Mouse (Mus musculus) spleen, adult 2 months (tissue): ENCODE data around the gene Stambpl1. TPM values are rescaled to one million over a fixed set of nuclear protein-coding genes. Genes with fewer than 3 reads are reported as not detected.

ENCODE experiments used
- DNase-seq, 2 experiments: peaks; one replicate each; pipeline versions ENCODE4 v3.0.0 to v3.0.0-alpha.2; 2012 to 2021; ENCODE audit warnings: low spot score in 2 of 2, low read depth in 1 of 2
- H3K27ac ChIP-seq: fragments of 200-500 bp; 2 replicates; pipeline ENCODE4 v1.5.1; 2012; ENCODE audit warnings: low read length, inconsistent platforms; ENCODE audit not compliant: insufficient read depth
- H3K27me3 ChIP-seq: fragments of 200-500 bp; 2 replicates; pipeline ENCODE4 v1.6.1; 2012; ENCODE audit warnings: mild to moderate bottlenecking, moderate library complexity, low read length, inconsistent platforms; ENCODE audit not compliant: control insufficient read depth, insufficient read depth
- H3K36me3 ChIP-seq: fragments of 200-500 bp; 2 replicates; pipeline ENCODE4 v1.6.1; 2012; ENCODE audit warnings: mild to moderate bottlenecking, low read length, inconsistent platforms; ENCODE audit not compliant: control insufficient read depth, insufficient read depth
- H3K4me1 ChIP-seq: fragments of 200-500 bp; 2 replicates; pipeline ENCODE4 v1.6.1; 2011; ENCODE audit warnings: inconsistent platforms; ENCODE audit not compliant: control insufficient read depth, insufficient read depth, insufficient read length
- H3K4me3 ChIP-seq: fragments of 200-500 bp; 2 replicates; pipeline ENCODE4 v1.5.1; 2011; ENCODE audit warnings: mild to moderate bottlenecking, inconsistent platforms; ENCODE audit not compliant: insufficient read depth, insufficient read length; ENCODE audit errors: extremely low read depth
- CTCF ChIP-seq: fragments of 200-500 bp; IDR thresholded peaks from 2 replicates; pipeline ENCODE4 v1.5.1; 2011; ENCODE audit warnings: mild to moderate bottlenecking, inconsistent platforms; ENCODE audit not compliant: insufficient read depth, insufficient read length, insufficient replicate concordance; ENCODE audit errors: extremely low read depth
- POLR2A ChIP-seq: fragments of 200-500 bp; IDR thresholded peaks from 2 replicates; pipeline ENCODE4 v1.6.1; 2011; ENCODE audit warnings: low read depth, low read length, inconsistent platforms
- WGBS: fragments of 180-500 bp; shearing (Covaris S2); methylation state at CpG from one replicate; pipeline ENCODE4 v1.1.7; 2018; 5-methylcytosine and 5-hydroxymethylcytosine counted together
- polyA plus RNA-seq: library from polyadenylated mRNA; depleted of rRNA; stranded (reverse); fragments of >200 nt; gene quantifications from 2 replicates; pipeline ENCODE4 v1.2.3, GENCODE M21; 2012

The Stambpl1 gene
- polyA plus RNA-seq, 1 experiment: 9.5 TPM

GRCm38 (mm10) chr19:34248558-34248957, 56.5 kb downstream of the Stambpl1 start:
- Histone ChIP-seq H3K36me3 (no peaks in the 10 kb centered on the region), H3K4me3 (no peak overlapping the region), H3K27ac (no peak overlapping the region), H3K4me1 (peaks cover 5% of the 10 kb centered on the region; the same call in 1 of the 2 replicates), H3K27me3 (no peaks in the 10 kb centered on the region)
- no peak for DNase-seq
- WGBS: 50% methylated on average over 5 of the region's 5 CpGs
- TF ChIP-seq CTCF (no peak), POLR2A (no peak)

GRCm38 (mm10) chr19:34250621-34251020, 58.6 kb downstream of the Stambpl1 start:
- H3K4me3 ChIP-seq: no peak overlapping the region
- WGBS: 90% methylated on average over 4 of the region's 4 CpGs
- H3K27me3 ChIP-seq: no peaks in the 10 kb centered on the region
- DNase-seq: no peak
- peaks cover 15% of the 10 kb centered on the region; the same call in 1 of the 2 replicates for H3K4me1 ChIP-seq
- H3K27ac ChIP-seq: no peak overlapping the region
- H3K36me3 ChIP-seq: no peaks in the 10 kb centered on the region
- TF ChIP-seq CTCF: no peak
- no peak for TF ChIP-seq POLR2A

- no peaks in the 10 kb centered on the region for H3K36me3 ChIP-seq
- no peak overlapping the region for H3K4me3 ChIP-seq
- no peak overlapping the region for H3K27ac ChIP-seq
- WGBS: 76% methylated on average over 2 of the region's 2 CpGs
- DNase-seq: no peak
- TF ChIP-seq CTCF (no peak), POLR2A (no peak)
- H3K4me1 ChIP-seq: peaks cover 15% of the 10 kb centered on the region; the same call in 1 of the 2 replicates
- no peaks in the 10 kb centered on the region for H3K27me3 ChIP-seq
Measured at GRCm38 (mm10) chr19:34251900-34252299, 59.9 kb downstream of the Stambpl1 start.

GRCm38 (mm10) chr19:34252450-34252849, 60.4 kb downstream of the Stambpl1 start:
- Histone ChIP-seq H3K27me3 (no peaks in the 10 kb centered on the region), H3K36me3 (no peaks in the 10 kb centered on the region), H3K4me3 (no peak overlapping the region), H3K4me1 (peaks cover 15% of the 10 kb centered on the region; the same call in 1 of the 2 replicates), H3K27ac (no peak overlapping the region)
- DNase-seq: no peak
- 89% methylated on average over 9 of the region's 9 CpGs for WGBS
- TF ChIP-seq CTCF: no peak
- no peak for TF ChIP-seq POLR2A

- WGBS: 15% methylated on average over 14 of the region's 14 CpGs
- TF ChIP-seq CTCF: no peak
- TF ChIP-seq POLR2A: no peak
- H3K27ac ChIP-seq: peak overlapping the region; percentile 27
- H3K27me3 ChIP-seq: no peaks in the 10 kb centered on the region
- H3K4me3 ChIP-seq: peak overlapping the region; percentile 21; the same call in 1 of the 2 replicates
- H3K4me1 ChIP-seq: peaks cover 12% of the 10 kb centered on the region; the same call in 1 of the 2 replicates
- DNase-seq: peak; percentile 45 to 54
- no peaks in the 10 kb centered on the region for H3K36me3 ChIP-seq
Measured at GRCm38 (mm10) chr19:34254101-34254879, 62.3 kb downstream of the Stambpl1 start.

GRCm38 (mm10) chr19:34254880-34255681, 63.1 kb downstream of the Stambpl1 start, which contains the start of gene Acta2:
TSS of gene Acta2 (minus strand) at chr19:34255590.
- H3K27ac ChIP-seq: peak within 1 kb of the TSS; percentile 27
- 78% methylated on average over 16 of the region's 16 CpGs for WGBS
- peak within 1 kb of the TSS; percentile 21; the same call in 1 of the 2 replicates for H3K4me3 ChIP-seq
- TF ChIP-seq CTCF: no peak
- no peak for TF ChIP-seq POLR2A
- no peaks in the 10 kb centered on the region for H3K27me3 ChIP-seq
- H3K4me1 ChIP-seq: peaks cover 12% of the 10 kb centered on the region; the same call in 1 of the 2 replicates
- no peaks in the 10 kb centered on the region for H3K36me3 ChIP-seq
- DNase-seq: no peak

GRCm38 (mm10) chr19:34256149-34256548, 64.1 kb downstream of the Stambpl1 start:
- 89% methylated on average over 5 of the region's 5 CpGs for WGBS
- no peaks in the 10 kb centered on the region for H3K36me3 ChIP-seq
- no peak overlapping the region for H3K4me3 ChIP-seq
- no peak overlapping the region; the same call in 1 of the 2 replicates for H3K27ac ChIP-seq
- no peak for DNase-seq
- peaks cover 12% of the 10 kb centered on the region; the same call in 1 of the 2 replicates for H3K4me1 ChIP-seq
- H3K27me3 ChIP-seq: no peaks in the 10 kb centered on the region
- TF ChIP-seq CTCF (no peak), POLR2A (no peak)
